Mouse (Mus musculus): ENCODE measurements around the gene Dennd2a.

Gene Dennd2a

DNA sequence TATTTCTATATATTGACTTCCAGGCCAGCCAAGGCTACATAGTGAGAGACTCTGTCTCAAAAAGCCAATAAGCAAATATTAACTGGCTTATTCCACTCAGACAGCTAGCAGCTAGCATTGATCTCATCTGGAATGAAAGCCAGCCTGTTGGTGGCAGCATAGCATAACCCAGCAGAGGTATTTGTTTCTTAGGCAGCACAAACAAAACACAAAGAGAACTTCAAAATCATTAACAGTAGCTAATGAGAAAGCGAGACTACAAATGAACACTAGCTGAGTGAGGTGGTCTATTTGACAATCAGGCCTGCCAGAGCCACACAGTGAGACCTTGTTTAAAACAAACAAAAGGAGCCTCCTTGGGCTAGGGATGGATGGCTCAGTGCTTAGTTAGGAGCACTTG is 143.6 kb downstream of the Dennd2a start:
- DNase-seq, result peak; percentile 50
